Mouse (Mus musculus) hindbrain, embryonic 15.5 days (tissue): ENCODE measurements around the gene 1600015I10Rik. TPM values are rescaled to one million over a fixed set of nuclear protein-coding genes. Genes with fewer than 3 reads are reported as not detected.
"Not testable (repeated sequence)": the region's sequence is repeated elsewhere in the genome, so short reads cannot be mapped to it uniquely, and the experiment has no call there.

ENCODE experiments used
- ATAC-seq: fragments of 200-750 bp; cut with Nextera tagmentation; 2 replicates; pipeline ENCODE4 v1.8.0; 2017; ENCODE audit warnings: low read depth, moderate number of reproducible peaks, moderate TSS enrichment; ENCODE audit not compliant: low FRiP score
- H3K27ac ChIP-seq: fragments of 300-500 bp; sonication (generic); replicated peaks from 2 replicates; pipeline ENCODE4 v1.5.1; 2015; ENCODE audit warnings: mild to moderate bottlenecking, inconsistent platforms
- H3K27me3 ChIP-seq: fragments of 300-500 bp; sonication (generic); 2 replicates; pipeline ENCODE4 v1.6.1; 2015; ENCODE audit warnings: control low read depth, inconsistent platforms
- H3K36me3 ChIP-seq: fragments of 300-500 bp; sonication (generic); 2 replicates; pipeline ENCODE4 v1.6.1; 2015; ENCODE audit warnings: control low read depth, inconsistent platforms
- H3K4me1 ChIP-seq: fragments of 300-500 bp; sonication (generic); replicated peaks from 2 replicates; pipeline ENCODE4 v1.6.1; 2015; ENCODE audit warnings: control low read depth, inconsistent platforms
- H3K4me2 ChIP-seq: fragments of 300-500 bp; sonication (generic); 2 replicates; pipeline ENCODE4 v1.6.1; 2015; ENCODE audit warnings: moderate library complexity, mild to moderate bottlenecking, inconsistent platforms
- H3K4me3 ChIP-seq: fragments of 300-500 bp; sonication (generic); 2 replicates; pipeline ENCODE4 v1.5.1; 2015; ENCODE audit warnings: mild to moderate bottlenecking, inconsistent platforms
- H3K9ac ChIP-seq: fragments of 300-500 bp; sonication (generic); 2 replicates; pipeline ENCODE4 v1.6.1; 2015; ENCODE audit warnings: inconsistent platforms
- H3K9me3 ChIP-seq: fragments of 300-500 bp; sonication (generic); 2 replicates; pipeline ENCODE4 v1.6.1; 2016; ENCODE audit warnings: control low read depth, inconsistent platforms
- WGBS: fragments of 180-500 bp; shearing (Covaris S2); methylation state at CpG from one replicate; pipeline ENCODE4 v1.1.7; 2015; 5-methylcytosine and 5-hydroxymethylcytosine counted together
- polyA plus RNA-seq: library from polyadenylated mRNA; unstranded; fragments of >200 nt; fragmentation: Nextera tagmentation; extraction: Ambion mirVana; gene quantifications from 2 replicates; pipeline ENCODE4 v1.2.1, GENCODE M21; 2015

The 1600015I10Rik gene
- not detected in 2 replicates for polyA plus RNA-seq

DNA sequence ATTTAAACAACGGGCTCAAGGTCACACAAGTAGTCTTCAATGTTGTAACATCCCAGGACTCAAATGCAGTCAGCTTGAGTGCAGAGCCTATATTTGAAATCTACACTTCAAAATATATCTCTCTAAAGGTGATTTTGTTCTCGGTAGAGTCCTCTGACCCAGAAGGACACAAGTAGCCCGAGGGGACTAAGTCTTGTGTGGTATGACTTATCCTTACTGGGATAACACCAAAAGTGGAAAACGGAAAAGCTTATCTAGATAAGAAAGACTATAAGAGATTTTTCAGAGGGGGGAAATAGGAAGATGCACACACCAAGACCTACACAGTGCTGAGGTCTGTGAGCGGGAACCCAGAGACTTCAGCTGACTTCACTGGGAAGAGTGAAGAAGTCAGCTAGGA is at the start of gene 1600015I10Rik:
TSS of gene 1600015I10Rik (plus strand) at position 301 of the 400 bp plus-strand sequence.
- H3K27ac ChIP-seq = no peak within 1 kb of the TSS
- no peak within 1 kb of the TSS for H3K9ac ChIP-seq
- no peaks in the 10 kb centered on the region for H3K4me1 ChIP-seq
- no peaks in the 10 kb centered on the region for H3K27me3 ChIP-seq
- H3K9me3 ChIP-seq = no peaks in the 10 kb centered on the region
- H3K4me3 ChIP-seq = no peak within 1 kb of the TSS
- no peak within 1 kb of the TSS for H3K4me2 ChIP-seq
- no peaks in the 10 kb centered on the region for H3K36me3 ChIP-seq
- ATAC-seq = no peak
- 96% methylated on average over 5 of the region's 5 CpGs for WGBS

DNA sequence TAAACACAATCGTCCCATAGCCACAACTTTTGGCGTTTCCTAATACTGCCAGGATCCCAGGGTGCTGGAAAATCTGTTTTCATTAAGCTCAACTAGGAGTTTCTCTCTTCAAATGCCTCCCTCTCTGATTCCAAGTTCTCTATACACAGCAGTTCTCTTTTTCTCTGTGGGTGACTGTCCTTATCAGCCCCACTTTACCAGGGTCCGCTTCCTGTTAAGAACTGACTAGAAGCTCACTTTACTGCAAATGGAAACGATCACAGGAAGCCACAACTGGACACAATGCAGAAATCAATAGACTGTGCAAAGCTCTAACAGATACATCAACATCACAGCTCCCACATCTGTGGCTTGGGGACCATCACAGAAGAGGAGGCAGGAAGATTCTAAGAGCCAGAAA is 35.5 kb upstream of the 1600015I10Rik start:
- no peaks in the 10 kb centered on the region for H3K9me3 ChIP-seq
- H3K9ac ChIP-seq = no peak overlapping the region
- H3K27me3 ChIP-seq = no peaks in the 10 kb centered on the region
- no peaks in the 10 kb centered on the region for H3K4me1 ChIP-seq
- H3K27ac ChIP-seq = no peak overlapping the region
- no peak overlapping the region for H3K4me3 ChIP-seq
- no peak overlapping the region for H3K4me2 ChIP-seq
- 75% methylated on average over 4 of the region's 4 CpGs for WGBS
- no peak for ATAC-seq
- no peaks in the 10 kb centered on the region for H3K36me3 ChIP-seq

DNA sequence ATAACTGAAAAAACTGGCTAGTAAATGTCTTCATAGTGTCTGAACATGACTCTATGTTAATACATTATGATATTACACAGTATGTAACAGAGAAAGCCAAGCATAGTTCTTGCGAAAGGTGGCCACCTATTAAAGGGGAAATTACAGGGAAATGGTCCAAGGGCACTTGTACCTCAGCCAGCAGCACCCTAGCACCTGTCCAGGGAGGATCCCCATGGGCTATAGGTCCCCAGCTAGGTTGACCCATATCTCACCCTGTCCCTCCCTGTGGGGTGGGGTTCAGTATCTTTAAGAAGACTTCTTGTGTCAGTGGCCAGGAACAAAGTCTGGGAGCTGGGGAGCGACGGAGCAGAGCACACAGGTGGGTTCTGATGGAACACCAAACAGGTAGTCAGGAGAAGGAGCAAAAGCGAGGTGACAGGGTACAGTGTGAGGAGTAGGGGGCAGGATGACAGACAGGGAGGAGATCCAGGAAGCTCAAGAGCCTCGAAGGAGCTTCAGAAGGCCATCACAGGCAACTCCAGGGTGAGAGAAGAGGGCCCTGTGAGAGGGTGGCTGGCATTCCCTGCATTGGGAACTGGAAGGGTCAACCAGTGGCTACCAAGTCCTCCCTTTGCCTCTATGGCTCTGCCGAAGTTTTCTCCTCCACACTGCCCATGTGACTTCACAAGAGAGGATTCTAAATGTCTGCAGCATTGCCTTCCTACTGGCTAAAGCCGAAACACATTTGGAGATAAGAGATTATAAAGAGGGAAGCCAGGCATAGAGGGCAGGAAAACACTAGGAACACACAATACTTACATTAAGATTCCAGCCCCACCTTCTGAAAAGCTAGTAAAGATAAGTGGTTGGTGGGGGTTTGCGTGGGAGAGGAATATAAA is 34.5 kb upstream of the 1600015I10Rik start:
- Histone ChIP-seq H3K27me3 (no peaks in the 10 kb centered on the region), H3K36me3 (no peaks in the 10 kb centered on the region), H3K4me3 (no peak overlapping the region), H3K27ac (no peak overlapping the region), H3K4me2 (no peak overlapping the region), H3K9me3 (no peaks in the 10 kb centered on the region), H3K9ac (no peak overlapping the region), H3K4me1 (no peaks in the 10 kb centered on the region)
- WGBS = 89% methylated on average over 8 of the region's 8 CpGs
- no peak for ATAC-seq

DNA sequence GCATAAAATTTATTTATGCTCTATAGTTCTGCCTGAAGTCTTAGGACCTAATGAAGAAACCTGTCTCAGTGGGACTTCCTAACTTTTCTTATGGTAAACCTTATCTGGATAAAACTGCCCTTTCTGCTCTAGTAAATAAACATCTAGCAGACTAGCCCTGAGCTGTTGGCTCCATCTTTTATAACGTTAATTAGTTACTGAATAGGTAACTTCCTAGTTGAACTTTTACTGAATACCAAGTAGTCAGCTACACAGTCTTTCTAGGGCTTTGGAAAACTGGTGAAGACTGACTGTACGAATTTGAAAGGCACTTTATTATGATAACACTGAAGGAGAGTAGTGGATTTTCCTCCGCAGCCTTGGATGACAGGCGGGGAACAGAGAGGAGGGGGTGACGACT is 33.8 kb upstream of the 1600015I10Rik start:
- H3K36me3 ChIP-seq = no peaks in the 10 kb centered on the region
- H3K9me3 ChIP-seq = no peaks in the 10 kb centered on the region
- H3K4me2 ChIP-seq = no peak overlapping the region
- no peak overlapping the region for H3K27ac ChIP-seq
- no peak overlapping the region for H3K4me3 ChIP-seq
- ATAC-seq = no peak
- no peaks in the 10 kb centered on the region for H3K27me3 ChIP-seq
- no peaks in the 10 kb centered on the region for H3K4me1 ChIP-seq
- no peak overlapping the region for H3K9ac ChIP-seq
- WGBS = 83% methylated on average over 5 of the region's 5 CpGs

DNA sequence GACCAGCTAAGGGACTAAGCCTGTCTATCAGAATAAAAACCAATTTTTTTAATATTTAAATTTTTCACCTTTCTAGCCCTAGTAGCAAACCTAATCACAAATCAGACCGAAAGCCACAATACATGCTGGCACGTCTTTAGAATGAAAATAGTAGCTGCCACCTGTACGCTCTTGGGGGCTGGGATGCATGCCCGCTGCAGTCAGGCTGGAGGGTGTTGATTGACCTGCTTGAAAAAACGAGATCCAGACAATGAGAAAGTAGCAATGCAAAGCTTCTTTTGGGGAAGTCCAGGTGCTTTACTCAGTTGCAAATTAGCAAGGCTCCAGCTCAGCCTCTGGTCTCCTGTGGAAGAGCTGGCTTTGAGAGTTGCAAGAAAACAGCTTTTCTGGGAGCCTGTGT is 32.7 kb upstream of the 1600015I10Rik start:
- WGBS = 87% methylated on average over 5 of the region's 5 CpGs
- H3K27ac ChIP-seq = no peak overlapping the region

DNA sequence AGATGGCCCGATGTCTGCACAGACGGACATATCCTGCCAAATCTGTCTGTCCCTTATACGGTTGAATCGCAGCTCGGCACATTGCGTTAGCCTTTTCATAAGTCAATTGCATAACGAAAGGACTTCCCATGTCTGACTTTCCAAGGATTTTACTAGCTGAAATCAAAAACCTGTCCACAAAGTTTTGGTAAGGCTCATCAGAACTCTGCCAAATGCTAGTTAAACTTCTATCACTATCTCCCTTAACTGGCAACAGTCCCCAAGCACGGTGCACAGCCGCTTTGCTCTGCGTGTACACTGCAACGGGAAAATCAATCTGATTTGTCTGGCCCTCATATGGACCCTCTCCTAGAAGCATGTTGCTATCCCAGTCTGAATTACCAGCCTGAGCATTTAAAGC is 28.4 kb upstream of the 1600015I10Rik start:
- H3K9me3 ChIP-seq = not testable (repeated sequence)
- WGBS = 96% methylated on average over 11 of the region's 11 CpGs

More for the DNA sequence above, 32.7 kb upstream of the 1600015I10Rik start:
- Histone ChIP-seq H3K4me3 (no peak overlapping the region), H3K27me3 (no peaks in the 10 kb centered on the region), H3K36me3 (no peaks in the 10 kb centered on the region), H3K4me1 (no peaks in the 10 kb centered on the region), H3K9ac (no peak overlapping the region), H3K9me3 (no peaks in the 10 kb centered on the region), H3K4me2 (no peak overlapping the region)
- ATAC-seq = no peak

DNA sequence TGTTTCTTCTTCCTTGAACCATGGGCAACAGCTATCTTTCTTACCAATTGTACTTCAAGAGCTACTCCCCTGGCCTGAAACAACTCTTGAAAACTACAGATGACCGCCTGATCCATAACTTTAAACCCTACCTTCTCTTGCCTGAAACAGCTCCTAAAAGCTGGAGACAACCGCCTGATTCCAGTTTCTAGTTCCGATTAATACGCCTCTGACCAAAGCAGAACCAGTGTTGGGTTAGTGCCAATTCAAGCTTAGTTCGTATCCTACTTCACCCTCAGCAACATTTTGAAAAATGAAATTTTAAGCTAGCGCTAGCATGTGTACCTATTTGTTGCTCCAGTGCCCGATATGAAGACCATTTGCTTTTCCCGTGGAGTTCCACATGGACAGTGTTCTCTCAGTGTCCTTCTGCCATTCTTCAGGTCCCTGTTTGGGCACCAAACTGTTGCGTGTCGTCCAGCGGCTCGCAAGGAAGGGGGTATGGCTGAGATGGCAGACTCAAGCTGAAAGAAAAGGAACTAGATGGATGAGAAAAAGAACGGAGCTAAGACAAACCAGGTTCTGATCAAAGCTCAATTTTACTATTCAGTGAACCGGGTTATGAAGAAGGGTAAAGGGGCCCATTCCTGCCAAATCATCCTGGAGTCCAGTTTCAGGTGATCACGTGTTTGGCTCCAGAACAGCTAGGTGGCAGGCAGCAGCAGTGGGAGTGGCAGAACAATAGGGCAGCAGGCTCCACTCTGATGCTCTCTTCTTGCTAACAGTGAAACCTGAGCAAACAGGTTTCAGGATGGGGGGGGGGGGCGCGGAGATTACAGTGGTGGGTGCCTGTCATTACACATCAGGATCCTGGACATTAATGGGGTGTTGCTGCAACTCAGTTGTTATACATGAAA is 26.9 kb upstream of the 1600015I10Rik start:
- Histone ChIP-seq H3K4me3 (no peak overlapping the region), H3K36me3 (no peaks in the 10 kb centered on the region), H3K9ac (no peak overlapping the region), H3K9me3 (no peaks in the 10 kb centered on the region), H3K4me2 (no peak overlapping the region), H3K4me1 (no peaks in the 10 kb centered on the region), H3K27me3 (no peaks in the 10 kb centered on the region), H3K27ac (no peak overlapping the region)
- ATAC-seq = no peak
- WGBS = 94% methylated on average over 17 of the region's 17 CpGs

More for the DNA sequence above, 28.4 kb upstream of the 1600015I10Rik start:
- not testable (repeated sequence) for H3K27ac ChIP-seq, H3K36me3 ChIP-seq, H3K9ac ChIP-seq, ATAC-seq, H3K4me1 ChIP-seq, H3K27me3 ChIP-seq, H3K4me2 ChIP-seq, H3K4me3 ChIP-seq

DNA sequence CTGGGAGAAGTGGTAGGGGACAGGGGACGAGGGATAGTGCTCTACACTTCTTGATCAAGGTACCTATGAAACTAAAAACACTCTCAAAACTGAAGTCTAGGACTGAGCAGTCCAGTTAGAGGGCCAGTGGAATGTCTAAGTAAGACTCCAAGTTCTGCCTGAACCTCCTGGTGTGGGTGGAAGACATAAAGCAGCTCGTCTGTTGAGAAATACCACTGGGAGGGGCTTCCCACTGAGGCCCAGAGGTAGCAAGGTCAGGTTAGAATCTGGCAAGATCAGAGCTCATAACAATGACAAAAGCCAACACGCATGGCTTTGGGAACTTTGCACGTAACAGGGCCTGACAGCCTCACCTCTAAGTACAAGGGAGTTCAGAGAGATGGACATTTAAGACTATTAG is 26.3 kb upstream of the 1600015I10Rik start:
- no peak overlapping the region for H3K4me2 ChIP-seq
- H3K36me3 ChIP-seq = no peaks in the 10 kb centered on the region
- no peak overlapping the region for H3K27ac ChIP-seq
- H3K9me3 ChIP-seq = no peaks in the 10 kb centered on the region
- no peak overlapping the region for H3K4me3 ChIP-seq
- no peak overlapping the region for H3K9ac ChIP-seq
- 78% methylated on average over 4 of the region's 4 CpGs for WGBS
- no peaks in the 10 kb centered on the region for H3K4me1 ChIP-seq
- H3K27me3 ChIP-seq = no peaks in the 10 kb centered on the region
- no peak for ATAC-seq

DNA sequence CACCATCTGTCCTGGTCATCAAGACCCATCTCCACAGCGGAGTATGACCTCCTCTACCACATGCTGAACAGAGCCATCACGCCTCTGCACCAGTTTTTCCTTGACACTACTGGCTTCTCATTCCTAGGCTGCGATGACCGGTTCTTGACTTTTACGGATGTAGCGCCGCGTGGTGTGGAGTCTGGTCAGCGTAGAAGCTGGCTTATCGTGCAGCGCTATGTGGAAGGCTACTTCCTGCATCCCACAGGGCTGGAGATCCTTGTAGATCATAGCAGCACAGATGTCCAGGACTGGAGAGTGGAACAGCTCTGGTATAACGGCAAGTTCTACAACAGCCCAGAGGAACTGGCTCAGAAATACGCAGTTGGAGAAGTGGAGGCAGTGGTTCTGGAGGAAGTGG is 24.1 kb upstream of the 1600015I10Rik start:
- H3K4me2 ChIP-seq = no peak overlapping the region
- no peaks in the 10 kb centered on the region for H3K27me3 ChIP-seq
- H3K36me3 ChIP-seq = no peaks in the 10 kb centered on the region
- ATAC-seq = no peak
- H3K4me1 ChIP-seq = no peaks in the 10 kb centered on the region
- WGBS = 94% methylated on average over 13 of the region's 13 CpGs
- H3K4me3 ChIP-seq = no peak overlapping the region
- H3K9me3 ChIP-seq = no peaks in the 10 kb centered on the region
- H3K27ac ChIP-seq = no peak overlapping the region
- H3K9ac ChIP-seq = no peak overlapping the region

DNA sequence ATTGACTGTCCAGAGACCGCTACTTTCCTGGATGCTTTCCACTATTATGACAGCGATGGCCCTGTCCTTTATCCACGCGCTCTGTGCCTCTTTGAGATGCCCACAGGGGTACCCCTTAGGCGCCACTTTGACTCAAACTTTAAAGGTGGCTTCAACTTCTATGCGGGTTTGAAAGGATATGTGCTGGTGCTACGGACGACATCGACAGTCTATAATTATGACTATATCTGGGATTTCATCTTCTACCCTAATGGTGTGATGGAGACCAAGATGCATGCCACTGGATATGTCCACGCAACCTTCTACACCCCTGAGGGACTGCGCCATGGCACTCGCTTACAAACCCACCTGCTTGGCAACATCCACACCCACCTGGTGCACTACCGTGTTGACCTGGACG is 23.3 kb upstream of the 1600015I10Rik start:
- Histone ChIP-seq H3K4me2 (no peak overlapping the region), H3K4me1 (no peaks in the 10 kb centered on the region)

DNA sequence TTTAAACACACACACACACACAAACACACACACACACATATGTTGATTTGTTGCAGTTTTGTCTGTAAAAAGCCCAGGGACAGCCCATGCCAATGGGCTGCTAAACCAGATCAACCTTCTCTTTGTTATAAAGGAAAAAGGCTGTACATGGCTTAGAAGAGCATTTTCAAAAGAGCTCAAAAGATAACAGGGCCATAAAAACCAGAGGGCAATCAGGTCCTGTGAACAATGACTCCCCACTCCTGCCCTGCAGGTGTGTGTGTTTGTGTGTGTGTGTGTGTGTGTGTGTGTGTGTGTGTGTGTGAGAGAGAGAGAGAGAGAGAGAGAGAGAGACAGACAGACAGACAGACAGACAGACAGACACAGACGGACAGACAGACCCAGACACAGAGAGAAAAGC is 20.5 kb upstream of the 1600015I10Rik start:
- Histone ChIP-seq H3K9me3 (no peaks in the 10 kb centered on the region), H3K27me3 (no peaks in the 10 kb centered on the region), H3K27ac (no peak overlapping the region), H3K36me3 (no peaks in the 10 kb centered on the region), H3K4me3 (no peak overlapping the region), H3K4me1 (no peaks in the 10 kb centered on the region), H3K4me2 (no peak overlapping the region), H3K9ac (no peak overlapping the region)
- 82% methylated on average over 1 of the region's 1 CpGs for WGBS
- no peak for ATAC-seq

More for the DNA sequence above, 23.3 kb upstream of the 1600015I10Rik start:
- H3K27me3 ChIP-seq = no peaks in the 10 kb centered on the region
- no peak overlapping the region for H3K4me3 ChIP-seq
- no peak overlapping the region for H3K27ac ChIP-seq
- H3K9me3 ChIP-seq = no peaks in the 10 kb centered on the region
- no peak overlapping the region for H3K9ac ChIP-seq
- 93% methylated on average over 14 of the region's 14 CpGs for WGBS
- no peak for ATAC-seq
- H3K36me3 ChIP-seq = no peaks in the 10 kb centered on the region

DNA sequence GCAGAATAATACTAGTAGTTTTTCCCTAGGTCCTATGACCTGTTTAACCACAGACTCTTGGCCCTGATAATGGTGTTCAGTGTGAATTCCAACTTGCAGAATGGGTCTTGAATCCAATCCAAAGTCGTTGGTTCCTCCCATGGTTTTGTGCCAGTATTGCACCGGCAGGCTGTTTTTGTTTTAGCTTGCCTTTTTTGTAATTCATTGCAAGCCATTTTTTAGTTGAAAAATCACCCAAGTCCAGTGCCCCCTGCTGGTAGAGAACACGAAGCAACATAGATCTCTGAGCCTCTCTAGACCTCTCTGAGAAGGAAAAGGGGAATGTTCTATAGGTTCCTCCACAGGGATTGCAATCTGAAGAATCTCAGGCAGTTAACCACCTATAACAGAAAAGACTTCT is 17.7 kb upstream of the 1600015I10Rik start:
- Histone ChIP-seq H3K27ac (no peak overlapping the region), H3K9ac (no peak overlapping the region), H3K9me3 (no peaks in the 10 kb centered on the region), H3K4me1 (no peaks in the 10 kb centered on the region), H3K36me3 (no peaks in the 10 kb centered on the region), H3K4me2 (no peak overlapping the region), H3K4me3 (no peak overlapping the region), H3K27me3 (no peaks in the 10 kb centered on the region)
- no peak for ATAC-seq
- 41% methylated on average over 3 of the region's 3 CpGs for WGBS
